Mouse (Mus musculus) hindbrain, postnatal 0 days (tissue): ENCODE measurements at regions not wholly inside any gene's neighbourhood (a gene's known extent, or its start where the extent isn't known, plus 50 kb on each side); places are given as distances from the start of the nearest gene placed in this dataset.

Experiments
- ATAC-seq: fragments of 200-750 bp; cut with Nextera tagmentation; 2 replicates; pipeline ENCODE4 v1.8.0; 2017; ENCODE audit warnings: mild to moderate bottlenecking, moderate TSS enrichment, moderate library complexity
- DNase-seq: peaks from one replicate; pipeline ENCODE4 v3.0.0-alpha.2; 2015; ENCODE audit warnings: low spot score
- H3K27ac ChIP-seq: fragments of 300-500 bp; sonication (generic); 2 replicates; pipeline ENCODE4 v1.5.1; 2014; ENCODE audit warnings: mild to moderate bottlenecking
- H3K27me3 ChIP-seq: fragments of 300-500 bp; sonication (generic); 2 replicates; pipeline ENCODE4 v1.6.1; 2014; ENCODE audit warnings: low read length, mixed read lengths; ENCODE audit not compliant: insufficient read depth
- H3K36me3 ChIP-seq: fragments of 300-500 bp; sonication (generic); 2 replicates; pipeline ENCODE4 v1.6.1; 2014; ENCODE audit warnings: low read length, mixed read lengths; ENCODE audit not compliant: insufficient read depth
- H3K4me1 ChIP-seq: fragments of 300-500 bp; sonication (generic); 2 replicates; pipeline ENCODE4 v1.6.1; 2014; ENCODE audit warnings: antibody characterized with exemption, low read length, mixed read lengths; ENCODE audit not compliant: insufficient read depth
- H3K4me2 ChIP-seq: fragments of 300-500 bp; sonication (generic); 2 replicates; pipeline ENCODE4 v1.6.1; 2014; ENCODE audit warnings: low read depth, mild to moderate bottlenecking, low read length, moderate library complexity, mixed read lengths
- H3K4me3 ChIP-seq: fragments of 300-500 bp; sonication (generic); 2 replicates; pipeline ENCODE4 v1.5.1; 2014; ENCODE audit warnings: low read length
- H3K9ac ChIP-seq: fragments of 300-500 bp; sonication (generic); replicated peaks from 2 replicates; pipeline ENCODE4 v1.6.1; 2014; ENCODE audit warnings: mild to moderate bottlenecking, low read length, moderate library complexity, mixed read lengths
- H3K9me3 ChIP-seq: fragments of 300-500 bp; sonication (generic); 2 replicates; pipeline ENCODE4 v1.6.1; 2016; ENCODE audit warnings: low read length, mixed read lengths
- CTCF ChIP-seq: IDR thresholded peaks from 2 replicates; pipeline ENCODE4 v1.5.1; 2016; ENCODE audit warnings: antibody characterized with exemption, control low read depth, low read depth
- WGBS: fragments of 180-500 bp; shearing (Covaris S2); extraction: QIAGEN DNeasy Blood & Tissue Kit; methylation state at CpG from one replicate; pipeline ENCODE4 v1.1.7; 2014; 5-methylcytosine and 5-hydroxymethylcytosine counted together

GRCm38 (mm10) chr19:59837138-59837537 is 106.3 kb downstream of the Rab11fip2 start:
- ATAC-seq = no peak

DNA sequence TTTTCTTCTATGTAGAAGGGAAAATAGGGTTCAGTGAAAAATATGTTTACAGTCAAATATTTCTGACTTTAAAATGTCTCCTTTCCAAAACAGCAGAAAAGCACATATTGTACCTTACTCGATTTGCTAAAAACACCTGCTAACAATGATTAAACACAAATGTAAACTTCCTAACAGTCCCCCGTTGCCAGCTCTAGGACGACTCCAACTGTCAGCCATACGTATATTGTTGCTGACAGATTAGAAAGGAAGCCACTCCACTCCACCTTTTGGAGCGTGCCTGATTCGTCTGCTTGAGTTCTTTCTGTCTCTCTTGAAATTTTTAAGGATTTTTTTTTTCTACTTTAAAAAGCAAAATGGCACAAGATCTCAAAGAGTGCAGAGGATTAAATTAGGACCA is 105.8 kb downstream of the Rab11fip2 start:
- H3K9me3 ChIP-seq = no peaks in the 10 kb centered on the region
- WGBS = 54% methylated on average over 6 of the region's 6 CpGs
- no peak overlapping the region for H3K4me3 ChIP-seq
- no peaks in the 10 kb centered on the region for H3K36me3 ChIP-seq
- no peak overlapping the region for H3K4me2 ChIP-seq
- DNase-seq (no peak), ATAC-seq (no peak)
- no peaks in the 10 kb centered on the region for H3K4me1 ChIP-seq
- H3K9ac ChIP-seq = no peak overlapping the region
- no peak for TF ChIP-seq CTCF
- H3K27ac ChIP-seq = no peak overlapping the region
- no peaks in the 10 kb centered on the region for H3K27me3 ChIP-seq

More at GRCm38 (mm10) chr19:59837138-59837537, 106.3 kb downstream of the Rab11fip2 start:
- TF ChIP-seq CTCF = no peak
- Histone ChIP-seq H3K9me3 (no peaks in the 10 kb centered on the region), H3K4me3 (no peak overlapping the region), H3K27ac (no peak overlapping the region), H3K36me3 (no peaks in the 10 kb centered on the region), H3K4me1 (no peaks in the 10 kb centered on the region), H3K4me2 (no peak overlapping the region), H3K27me3 (no peaks in the 10 kb centered on the region), H3K9ac (no peak overlapping the region)
- DNase-seq = no peak
- 68% methylated on average over 4 of the region's 4 CpGs for WGBS

GRCm38 (mm10) chr19:59844270-59844669 is 99.2 kb downstream of the Rab11fip2 start:
- Histone ChIP-seq H3K4me1 (no peaks in the 10 kb centered on the region), H3K27ac (no peak overlapping the region), H3K4me2 (no peak overlapping the region), H3K9ac (no peak overlapping the region), H3K9me3 (no peaks in the 10 kb centered on the region), H3K27me3 (no peaks in the 10 kb centered on the region), H3K36me3 (no peaks in the 10 kb centered on the region), H3K4me3 (no peak overlapping the region)
- TF ChIP-seq CTCF = no peak
- DNase-seq (no peak), ATAC-seq (no peak)
- WGBS = 92% methylated on average over 3 of the region's 3 CpGs

- no peak overlapping the region for H3K27ac ChIP-seq
- 93% methylated on average over 1 of the region's 1 CpGs for WGBS
- TF ChIP-seq CTCF = no peak
- H3K27me3 ChIP-seq = no peaks in the 10 kb centered on the region
- H3K9me3 ChIP-seq = no peaks in the 10 kb centered on the region
- no peaks in the 10 kb centered on the region for H3K4me1 ChIP-seq
- DNase-seq (no peak), ATAC-seq (no peak)
- H3K4me3 ChIP-seq = no peak overlapping the region
- no peak overlapping the region for H3K9ac ChIP-seq
- no peaks in the 10 kb centered on the region for H3K36me3 ChIP-seq
- H3K4me2 ChIP-seq = no peak overlapping the region
Observed at GRCm38 (mm10) chr19:59846807-59847206, 96.6 kb downstream of the Rab11fip2 start.

GRCm38 (mm10) chr19:59850696-59851095 is 92.8 kb downstream of the Rab11fip2 start:
- no peak overlapping the region for H3K27ac ChIP-seq
- H3K27me3 ChIP-seq = no peaks in the 10 kb centered on the region
- no peaks in the 10 kb centered on the region for H3K4me1 ChIP-seq
- no peak overlapping the region for H3K4me3 ChIP-seq
- no peaks in the 10 kb centered on the region for H3K9me3 ChIP-seq
- 51% methylated on average over 5 of the region's 5 CpGs for WGBS
- H3K4me2 ChIP-seq = no peak overlapping the region
- no peak for TF ChIP-seq CTCF
- DNase-seq = no peak
- no peak for ATAC-seq
- H3K36me3 ChIP-seq = no peaks in the 10 kb centered on the region
- no peak overlapping the region for H3K9ac ChIP-seq

- WGBS = 66% methylated on average over 1 of the region's 1 CpGs
- DNase-seq (no peak), ATAC-seq (no peak)
- Histone ChIP-seq H3K36me3 (no peaks in the 10 kb centered on the region), H3K4me2 (no peak overlapping the region), H3K4me3 (no peak overlapping the region), H3K9me3 (no peaks in the 10 kb centered on the region), H3K9ac (no peak overlapping the region), H3K27me3 (no peaks in the 10 kb centered on the region), H3K4me1 (no peaks in the 10 kb centered on the region), H3K27ac (no peak overlapping the region)
- TF ChIP-seq CTCF = no peak
Observed at GRCm38 (mm10) chr19:59852011-59852738, 91.3 kb downstream of the Rab11fip2 start.
